Mouse (Mus musculus) gastrocnemius, postnatal 10 days (tissue): ENCODE data around the gene Gpr157. TPM values are rescaled to one million over a fixed set of nuclear protein-coding genes. Genes with fewer than 3 reads are reported as not detected.

Experiments used
- DNase-seq: peaks from one replicate; pipeline ENCODE4 v3.0.0; 2021; ENCODE audit warnings: mixed read lengths
- total RNA-seq, 2 experiments: library from RNA; stranded (reverse); gene quantifications; 2 replicates each; pipeline ENCODE4 v1.2.3; 2021

The Gpr157 gene
- total RNA-seq, 2 experiments from 2014 or later: 18.8 to 19.2 TPM

DNA sequence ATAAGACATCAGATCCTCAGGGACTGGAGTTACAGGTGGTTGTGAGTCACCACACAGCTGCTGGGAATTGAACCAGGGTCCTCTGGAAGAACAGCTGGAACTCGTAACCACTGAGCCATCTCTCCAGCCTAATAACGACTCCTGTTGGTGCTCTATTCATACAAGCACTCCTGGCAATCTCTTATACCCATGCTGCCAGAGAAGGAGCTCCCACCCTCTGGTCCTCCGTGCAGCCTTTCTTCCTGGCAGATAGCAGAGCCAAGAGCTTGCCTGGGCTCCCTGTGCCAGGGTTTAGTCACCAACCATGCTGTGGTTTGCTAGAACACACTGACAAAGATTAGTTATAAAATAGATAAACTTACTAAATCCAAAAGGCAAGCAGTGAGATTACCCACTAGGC, 22.5 kb downstream of the Gpr157 start:
- no peak for DNase-seq

DNA sequence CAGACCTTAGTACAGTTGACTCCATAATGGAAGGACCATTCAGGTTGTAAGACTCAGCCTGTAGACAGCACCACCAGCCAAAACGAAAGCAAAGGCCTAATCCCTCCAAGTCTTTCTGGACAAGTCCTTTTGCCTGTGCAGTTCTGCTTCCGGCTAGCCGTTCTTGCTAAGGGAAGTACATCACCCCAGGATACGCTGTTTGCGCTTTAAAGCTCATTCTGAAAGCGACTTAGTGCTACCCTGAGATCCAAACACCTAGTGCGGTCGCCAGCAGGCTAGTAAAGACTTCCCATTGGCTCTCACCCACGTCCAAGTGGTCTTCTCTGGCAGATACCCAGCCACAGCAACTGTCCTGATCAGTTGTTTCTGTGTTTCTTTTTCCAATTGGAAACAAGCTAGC, 23.2 kb downstream of the Gpr157 start:
- no peak for DNase-seq

DNA sequence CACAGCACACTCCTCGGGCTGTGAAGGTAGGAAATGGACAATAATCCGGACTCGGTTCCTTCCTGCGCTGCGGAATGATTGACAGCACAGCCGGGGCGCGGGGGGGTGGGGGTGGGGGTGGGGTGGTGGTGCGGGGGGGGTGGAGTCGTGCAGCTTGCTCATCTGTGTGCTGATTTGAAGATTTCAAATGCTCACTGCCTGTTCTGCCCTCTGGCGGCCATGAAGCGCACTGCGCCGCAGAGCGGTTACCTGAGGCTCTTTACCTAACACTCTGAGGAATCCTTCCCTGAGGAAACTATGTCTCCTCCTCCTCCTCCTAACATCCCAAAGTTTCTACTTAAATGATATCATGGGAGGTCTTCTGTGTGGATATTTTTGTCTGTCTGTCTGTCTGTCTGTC, 25.7 kb downstream of the Gpr157 start:
- peak; percentile 67 for DNase-seq

DNA sequence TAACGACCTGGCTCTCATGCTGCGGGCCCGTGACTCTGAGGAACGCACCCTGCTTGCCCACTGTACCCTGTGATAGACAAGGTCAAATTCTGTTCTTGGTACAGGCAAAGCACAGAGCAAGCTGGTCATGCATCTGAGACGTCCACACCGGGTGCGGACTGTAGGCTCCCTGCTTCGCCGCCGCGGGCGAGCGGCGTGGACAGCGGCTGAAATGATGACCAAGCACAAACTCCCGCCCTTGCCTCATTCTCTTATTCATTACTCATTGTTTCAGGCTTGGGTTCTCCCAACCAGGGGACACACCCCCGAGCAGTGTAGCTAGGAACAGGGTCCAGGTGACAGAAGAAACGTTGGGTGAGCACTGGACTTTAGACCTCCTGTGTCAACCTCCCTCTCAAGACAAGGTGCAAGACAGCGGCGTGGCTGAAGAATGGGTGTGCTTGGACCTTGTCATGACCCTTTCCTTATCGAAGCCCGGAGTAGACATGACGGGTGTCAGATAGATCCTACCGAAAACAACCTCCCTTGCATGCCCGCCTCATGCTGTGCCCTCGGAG, 27.4 kb downstream of the Gpr157 start:
- no peak for DNase-seq

DNA sequence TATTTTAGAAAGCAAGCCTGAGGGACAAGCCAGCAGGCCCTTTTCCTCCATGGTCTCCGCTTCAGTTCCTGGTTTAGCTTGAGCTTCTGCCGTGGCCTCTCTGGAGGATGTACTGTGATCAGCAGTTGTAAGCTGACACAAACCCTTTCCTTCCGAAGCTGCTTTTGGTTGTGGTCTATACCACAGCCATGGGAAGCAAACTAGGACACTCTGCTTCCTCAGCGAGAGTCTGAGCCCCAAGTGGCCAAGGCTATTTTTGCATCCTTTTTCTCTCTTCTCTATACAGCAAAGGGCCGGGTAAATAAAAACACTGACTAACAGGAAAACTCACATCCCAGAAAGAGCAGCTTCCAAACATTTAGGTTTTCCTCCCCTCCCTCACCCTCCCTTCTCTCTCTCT, 30.1 kb downstream of the Gpr157 start:
- no peak for DNase-seq

DNA sequence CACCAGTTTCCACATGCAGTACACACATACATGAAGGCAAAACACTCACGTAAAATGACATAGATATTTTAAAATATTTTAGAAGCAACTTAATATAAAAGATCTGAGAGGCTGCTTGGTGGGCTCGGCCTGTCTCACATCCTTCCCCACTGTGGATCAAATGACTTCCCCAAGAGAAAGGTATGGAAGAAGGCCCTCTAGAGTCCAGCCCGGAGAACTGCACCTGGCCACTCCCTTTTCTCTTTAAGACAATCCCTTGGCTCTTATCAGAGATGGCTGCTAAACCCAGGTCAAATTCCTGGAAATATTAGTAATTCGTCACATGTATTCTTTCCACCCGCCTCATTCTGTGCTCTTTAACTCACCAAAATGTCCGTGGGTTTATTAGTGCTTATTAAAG, 31.0 kb downstream of the Gpr157 start:
- DNase-seq: no peak

DNA sequence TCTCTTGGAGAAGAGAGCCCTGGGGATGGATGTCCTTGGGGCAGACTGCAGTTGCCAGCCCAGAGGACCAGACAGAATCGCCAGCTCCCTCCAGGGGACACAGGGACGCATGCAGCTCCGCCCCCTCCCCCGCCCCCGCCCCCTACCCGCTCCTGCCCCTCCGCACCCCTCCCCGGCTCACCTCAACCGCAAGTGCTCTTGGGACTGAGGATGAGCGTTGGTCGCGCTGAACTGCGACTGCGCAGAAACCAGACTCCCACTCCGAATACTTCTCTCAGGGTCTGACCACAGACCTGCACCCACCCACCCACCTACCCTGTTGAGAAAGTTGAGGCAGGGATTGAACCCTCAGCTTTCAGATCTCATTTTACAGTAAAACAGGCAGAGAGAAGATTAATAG, 31.9 kb downstream of the Gpr157 start, which contains the start of gene Slc2a5:
Gene Slc2a5 (plus strand): TSS at position 229 of the 400 bp plus-strand sequence.
- no peak for DNase-seq

DNA sequence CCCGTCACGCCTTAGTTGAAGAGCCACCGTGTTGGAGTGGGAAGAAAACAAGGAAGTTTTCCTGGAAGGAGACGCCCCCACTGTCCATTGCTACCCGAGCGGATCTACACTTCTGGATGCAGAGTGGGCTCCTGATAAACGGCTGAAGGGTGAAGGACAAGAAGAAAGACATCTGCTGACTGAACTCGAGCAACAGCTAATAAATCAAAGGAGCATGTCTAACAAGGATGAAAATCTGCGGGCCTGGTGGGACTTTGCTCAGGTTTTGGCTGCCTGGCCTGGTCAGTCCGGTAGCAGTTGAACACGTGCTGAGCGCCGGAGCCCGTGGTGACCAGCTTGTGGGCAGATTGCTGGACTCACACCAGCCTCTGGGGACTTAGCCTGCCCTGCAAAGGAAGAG, 32.5 kb downstream of the Gpr157 start:
- no peak for DNase-seq

DNA sequence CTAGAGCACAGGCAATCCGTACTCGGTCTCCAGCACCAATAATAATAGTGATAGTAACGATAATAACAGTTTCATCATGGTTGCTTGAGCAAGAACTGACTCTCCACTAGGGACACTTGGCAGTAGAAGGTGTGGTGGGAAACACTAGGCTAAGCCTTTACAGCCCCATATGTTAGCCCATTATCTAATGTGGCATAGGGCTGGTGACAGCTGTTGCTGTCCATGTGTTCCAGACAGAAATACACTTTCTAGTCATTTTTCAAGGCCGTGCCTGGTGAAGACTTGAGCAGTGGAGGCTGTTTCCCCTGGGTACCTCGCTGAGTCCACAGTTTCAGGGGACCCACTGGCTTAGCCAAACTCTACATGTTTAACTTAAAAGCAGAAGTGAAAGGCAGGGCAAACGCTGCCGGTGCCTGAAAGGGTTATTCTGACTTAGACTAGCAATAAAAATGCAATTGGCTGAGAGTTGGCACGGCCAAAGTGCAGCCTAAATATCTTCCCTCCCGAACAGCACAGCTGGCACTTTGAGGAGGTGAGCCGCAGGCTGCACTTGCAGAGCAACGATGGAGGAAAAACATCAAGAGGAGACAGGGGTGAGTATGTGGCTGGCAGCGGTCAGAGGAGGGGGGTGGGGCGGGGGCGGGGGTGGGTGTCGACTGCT, 33.1 kb downstream of the Gpr157 start:
- DNase-seq: no peak

DNA sequence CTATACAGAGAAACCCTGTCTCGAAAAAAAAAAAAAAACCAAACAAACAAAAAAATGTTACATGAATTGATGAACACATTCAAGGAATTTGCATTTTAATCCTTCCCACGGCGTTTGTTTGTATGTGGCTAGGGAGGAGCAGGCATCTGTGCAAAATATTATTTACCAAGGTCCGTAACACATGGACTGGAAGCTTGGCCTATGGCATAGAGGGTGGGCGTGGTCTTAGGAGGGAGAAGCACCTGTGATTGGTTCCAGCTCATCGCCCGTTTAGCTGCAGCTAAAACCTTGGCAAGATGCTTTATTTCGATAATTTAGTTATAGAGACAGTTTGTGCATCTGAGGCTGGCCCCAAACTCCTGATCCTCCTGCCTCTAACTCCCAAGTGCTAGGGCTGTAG, 34.3 kb downstream of the Gpr157 start:
- no peak for DNase-seq

DNA sequence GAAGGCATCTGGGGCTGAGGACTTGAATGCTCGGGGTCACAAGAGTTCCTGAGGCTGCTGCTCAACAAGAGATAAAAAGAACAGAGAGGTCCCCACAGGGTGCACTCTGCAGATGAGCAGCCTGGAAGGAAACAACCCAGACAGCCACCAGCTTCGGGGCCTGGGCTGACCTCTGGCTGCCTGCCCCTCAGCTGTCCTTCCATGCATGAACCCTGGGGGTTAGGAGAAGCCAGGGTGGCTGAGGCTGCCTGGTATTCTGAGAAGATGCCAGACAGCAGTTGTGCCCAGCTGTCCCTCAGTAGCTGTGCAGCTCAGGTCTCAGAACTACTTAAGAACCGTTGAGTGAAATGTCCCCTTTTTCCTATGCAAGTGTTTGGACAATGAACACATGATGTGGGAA, 35.3 kb downstream of the Gpr157 start:
- DNase-seq: peak; percentile 56

DNA sequence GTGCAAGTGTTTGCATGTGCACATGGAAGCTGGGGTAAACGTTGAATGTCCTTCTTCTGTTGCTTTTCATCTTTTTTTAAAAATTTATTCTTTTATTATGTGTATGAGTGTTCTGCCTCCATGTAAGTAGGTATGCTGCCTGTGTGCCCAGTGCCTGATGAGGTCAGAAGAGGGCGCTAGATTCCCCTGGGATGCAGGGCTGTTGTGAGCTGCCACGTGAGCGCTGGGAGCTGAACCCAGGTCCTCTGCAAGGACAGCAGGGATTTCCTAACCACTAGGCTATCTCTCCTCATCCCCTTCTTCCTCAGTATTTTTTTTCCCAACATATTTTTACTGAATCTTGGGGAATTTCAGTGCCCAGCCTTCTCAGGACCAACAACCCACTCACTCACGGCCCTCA, 39.2 kb downstream of the Gpr157 start:
- no peak for DNase-seq

DNA sequence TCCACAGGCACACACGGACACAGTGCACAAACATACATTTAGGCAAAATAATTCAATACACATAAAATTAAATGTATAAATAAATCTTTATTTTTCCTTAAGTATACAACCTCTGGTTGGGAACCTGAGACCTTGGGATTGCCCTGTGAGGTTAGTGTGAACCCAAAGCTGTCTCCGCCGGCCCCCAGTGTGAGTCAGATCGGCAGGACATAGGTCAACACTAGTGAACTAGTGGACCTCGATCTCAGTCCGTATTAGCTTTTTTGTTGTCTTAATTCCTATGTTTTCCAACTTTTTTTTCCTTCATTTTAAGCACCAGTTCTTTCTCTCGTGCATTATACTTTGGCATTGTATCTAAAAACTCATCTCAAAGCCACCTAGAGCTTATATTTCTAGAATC, 40.7 kb downstream of the Gpr157 start:
- no peak for DNase-seq

DNA sequence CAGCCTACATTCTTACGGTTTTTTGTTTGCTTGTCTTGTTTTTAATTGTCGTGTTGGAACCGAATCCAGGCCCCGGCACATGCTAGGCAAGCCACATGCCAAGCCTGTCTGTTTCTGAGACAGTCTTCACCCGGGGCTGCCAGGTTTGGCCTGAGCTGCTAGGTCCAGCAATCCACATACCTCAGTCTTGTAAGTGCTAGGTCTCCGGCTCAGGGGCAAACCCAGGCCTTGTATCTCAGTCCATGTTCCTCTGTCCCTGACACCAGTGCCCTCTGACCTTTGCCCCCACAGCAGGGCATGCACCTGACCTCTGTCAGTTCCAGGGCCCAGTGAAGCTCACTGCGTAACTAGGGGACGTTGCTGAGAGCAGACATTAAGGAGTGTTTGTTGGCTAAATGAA, 41.4 kb downstream of the Gpr157 start:
- no peak for DNase-seq

DNA sequence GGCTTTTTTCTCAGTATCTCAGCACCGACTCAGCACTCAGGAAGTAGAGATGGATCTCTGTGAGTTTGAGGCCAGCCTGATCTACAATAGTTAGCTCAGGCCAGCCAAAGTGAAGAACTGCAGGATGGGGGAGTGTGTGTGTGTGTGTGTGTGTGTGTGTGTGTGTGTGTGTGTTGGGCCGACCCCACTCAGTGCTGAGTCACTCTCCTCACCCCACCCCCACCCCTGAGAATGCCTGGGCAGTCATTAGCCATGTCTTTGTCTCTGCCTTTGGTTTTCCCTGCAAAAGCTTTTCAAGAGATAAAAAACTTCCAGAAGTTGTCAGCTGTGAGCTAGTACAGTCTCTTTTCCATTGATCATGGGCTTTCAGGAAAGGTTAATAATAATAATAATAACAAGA, 43.5 kb downstream of the Gpr157 start:
- DNase-seq: no peak

DNA sequence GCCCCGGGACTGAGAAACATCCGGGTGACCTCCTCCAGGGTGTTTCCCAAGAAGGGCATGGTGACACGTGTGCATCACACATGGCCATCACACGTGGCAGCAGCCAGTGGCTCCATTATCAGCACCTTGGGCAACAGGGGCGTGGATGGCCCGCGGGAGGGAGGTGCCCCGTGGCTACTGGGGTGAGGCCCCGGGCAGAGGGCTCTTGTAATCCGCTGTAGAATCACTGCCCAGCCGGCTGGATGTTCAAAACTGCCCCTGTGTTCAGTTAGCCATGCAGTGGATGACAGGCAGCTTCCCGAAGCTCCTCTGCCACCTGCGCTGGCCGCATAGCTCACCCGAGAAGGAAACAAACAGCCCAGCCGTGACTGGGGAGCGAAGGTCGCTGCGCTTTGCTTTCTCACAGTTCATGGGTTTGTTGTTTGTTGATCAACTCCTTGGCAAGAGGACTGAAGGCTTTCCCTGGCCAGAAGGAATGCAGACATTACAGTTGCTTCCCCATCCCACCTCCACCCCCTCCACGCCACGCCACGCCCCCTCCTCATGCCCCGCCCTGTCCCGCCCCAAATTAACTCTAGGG, 45.6 kb downstream of the Gpr157 start:
- no peak for DNase-seq

DNA sequence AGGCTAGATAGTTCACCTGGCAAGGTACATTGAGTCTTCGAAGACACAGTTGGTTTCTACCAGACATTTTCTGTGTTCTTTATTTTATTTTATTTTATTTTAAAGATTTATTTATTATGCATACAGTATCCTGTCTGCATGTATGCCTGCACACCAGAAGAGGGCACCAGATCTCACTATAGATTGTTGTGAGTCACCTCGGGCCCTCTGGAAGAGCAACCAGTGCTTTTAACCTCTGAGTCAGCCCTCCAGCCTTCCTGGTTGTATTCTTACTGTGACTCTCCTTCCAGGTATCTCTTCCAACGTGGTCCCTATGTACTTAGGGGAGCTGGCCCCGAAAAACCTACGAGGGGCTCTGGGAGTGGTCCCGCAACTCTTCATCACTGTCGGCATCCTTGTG, 48.1 kb downstream of the Gpr157 start:
- DNase-seq: no peak

DNA sequence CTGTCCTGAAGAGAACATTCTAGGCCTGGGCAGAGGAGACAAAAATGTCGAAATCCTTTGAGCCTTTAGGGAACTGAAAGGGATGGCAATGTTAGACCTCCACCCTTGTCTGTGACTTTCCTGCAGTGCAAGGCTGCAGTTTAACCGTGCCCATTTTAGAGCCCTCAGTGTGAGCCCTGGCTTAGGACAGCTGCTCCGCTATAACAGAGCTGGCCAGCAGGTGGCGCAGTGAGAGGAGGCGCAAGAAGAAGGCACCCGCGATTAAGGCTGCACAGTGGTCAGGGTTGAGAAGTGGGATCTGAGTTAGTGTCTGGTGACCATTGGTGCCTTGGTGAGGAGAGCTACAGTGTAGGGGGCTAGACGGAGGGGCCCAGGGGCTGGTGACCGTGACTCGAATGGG, 49.5 kb downstream of the Gpr157 start:
- peak; percentile 90 for DNase-seq

DNA sequence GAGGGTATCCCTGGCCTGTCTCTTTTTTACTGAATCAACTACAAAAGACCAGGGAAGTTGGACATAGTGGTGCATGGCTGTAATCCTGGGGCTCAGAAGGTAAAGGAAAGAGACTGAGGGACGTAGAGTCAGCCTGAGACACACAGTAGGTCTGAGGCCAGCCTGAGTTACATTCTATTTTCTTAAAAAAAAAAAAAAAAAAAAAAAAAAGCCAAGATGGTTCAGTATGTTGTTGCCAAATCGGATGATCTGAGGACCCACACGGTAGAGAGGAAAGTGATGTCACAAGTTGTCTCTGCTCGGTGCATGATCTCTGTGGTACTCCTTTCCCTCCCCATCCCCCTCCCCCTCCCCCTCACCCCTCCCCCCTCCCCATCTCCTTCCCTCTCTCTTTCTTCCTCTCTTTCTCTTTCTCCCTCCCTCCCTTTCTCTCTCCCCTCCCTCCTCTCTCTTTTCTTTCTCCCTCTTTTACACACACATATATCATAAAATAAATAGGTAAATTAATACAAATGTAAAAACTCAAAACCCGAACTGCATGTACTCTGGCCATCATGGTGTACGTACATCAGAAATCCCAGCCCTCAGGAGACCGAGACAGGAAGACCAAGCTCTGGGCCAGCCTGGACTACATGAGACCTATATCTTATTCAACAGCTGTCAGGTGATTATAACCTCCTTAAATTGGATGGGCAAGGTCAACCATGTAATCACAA, 50.4 kb downstream of the Gpr157 start:
- DNase-seq: no peak

DNA sequence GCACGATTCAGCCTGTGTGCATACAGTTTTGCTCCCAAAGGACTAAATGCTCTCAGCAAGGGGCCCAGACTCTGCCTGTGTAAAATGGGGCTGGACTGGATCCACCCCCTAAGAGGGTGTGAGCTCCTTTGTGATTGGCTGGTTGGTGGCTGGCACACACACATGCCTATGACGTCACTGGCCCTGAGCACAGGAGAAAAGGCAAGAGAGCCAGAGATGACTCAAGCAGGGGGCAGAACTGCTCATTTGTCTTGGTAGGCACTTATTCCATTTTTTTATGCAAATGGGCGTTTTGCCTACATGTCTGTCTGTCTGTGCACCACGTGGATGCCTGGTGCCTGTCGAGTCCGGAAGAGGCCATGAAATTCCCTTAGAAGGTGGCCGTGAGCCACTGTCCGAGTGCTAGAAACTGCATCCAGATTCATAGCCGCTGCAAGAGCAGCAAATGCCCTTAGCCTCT, 50.9 kb downstream of the Gpr157 start:
- DNase-seq: peak; percentile 41

DNA sequence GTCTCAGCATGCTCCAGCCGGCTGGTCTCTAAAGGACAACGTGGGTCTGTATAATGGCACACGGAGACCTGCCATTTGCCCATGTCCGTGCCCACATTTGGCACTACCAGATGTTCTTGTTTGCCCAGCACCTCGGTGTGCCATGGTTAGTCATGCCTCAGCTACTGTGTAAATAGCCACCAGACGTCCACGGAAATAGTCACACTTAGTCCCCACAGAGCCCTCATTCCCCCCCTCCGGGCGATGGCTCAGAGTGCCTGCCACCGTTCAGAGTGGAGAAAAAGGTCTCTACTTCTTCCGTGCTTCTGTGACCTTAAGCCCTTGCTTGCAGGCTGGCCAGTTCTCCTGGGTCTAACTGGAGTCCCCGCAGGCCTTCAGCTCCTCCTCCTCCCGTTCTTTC, 51.9 kb downstream of the Gpr157 start:
- no peak for DNase-seq

DNA sequence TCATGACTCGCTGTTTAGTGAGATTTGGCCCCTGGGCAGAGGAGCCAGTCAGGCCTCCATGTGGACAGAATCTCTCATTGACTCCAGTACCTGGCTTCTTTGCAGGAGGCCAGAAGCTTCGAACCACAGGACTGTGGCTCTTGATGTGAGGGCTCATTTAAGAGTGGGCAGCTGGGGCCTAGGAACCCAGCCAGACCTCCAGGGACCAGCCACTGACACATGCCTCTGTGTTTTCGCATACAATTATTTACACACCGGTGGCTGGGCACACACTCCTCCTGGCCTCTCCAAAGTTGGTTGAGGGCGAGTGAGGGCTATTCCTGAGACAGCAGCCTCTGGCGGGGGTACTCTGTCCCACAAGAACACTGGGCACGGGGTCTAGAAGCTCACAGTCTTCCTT, 53.2 kb downstream of the Gpr157 start:
- no peak for DNase-seq

DNA sequence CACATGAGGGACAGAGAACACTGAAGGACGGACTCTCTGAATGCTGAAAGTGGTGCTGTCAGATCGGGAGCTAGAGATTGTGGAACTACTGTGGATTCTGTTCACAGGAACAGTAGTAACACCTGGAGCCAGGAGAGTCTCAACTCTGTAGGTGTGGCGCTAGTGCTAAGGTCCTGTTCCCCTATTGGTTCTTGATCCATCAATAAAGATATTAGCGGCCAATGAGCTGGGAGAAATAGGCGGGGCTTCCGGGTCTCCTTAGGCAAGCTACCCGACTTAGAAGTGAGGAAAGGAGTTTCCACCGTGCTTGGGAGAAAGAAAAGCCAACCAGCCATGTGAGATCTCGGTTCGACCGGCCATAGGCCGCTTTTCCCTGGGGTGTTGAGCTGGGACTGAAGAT, 57.1 kb downstream of the Gpr157 start:
- DNase-seq: no peak
